Mouse (Mus musculus): ENCODE measurements at regions not wholly inside any gene's neighbourhood (a gene's known extent, or its start where the extent isn't known, plus 50 kb on each side); places are given as distances from the start of the nearest gene placed in this dataset.
"Not testable (repeated sequence)": the region's sequence is repeated elsewhere in the genome, so short reads cannot be mapped to it uniquely, and the experiment has no call there.

DNA sequence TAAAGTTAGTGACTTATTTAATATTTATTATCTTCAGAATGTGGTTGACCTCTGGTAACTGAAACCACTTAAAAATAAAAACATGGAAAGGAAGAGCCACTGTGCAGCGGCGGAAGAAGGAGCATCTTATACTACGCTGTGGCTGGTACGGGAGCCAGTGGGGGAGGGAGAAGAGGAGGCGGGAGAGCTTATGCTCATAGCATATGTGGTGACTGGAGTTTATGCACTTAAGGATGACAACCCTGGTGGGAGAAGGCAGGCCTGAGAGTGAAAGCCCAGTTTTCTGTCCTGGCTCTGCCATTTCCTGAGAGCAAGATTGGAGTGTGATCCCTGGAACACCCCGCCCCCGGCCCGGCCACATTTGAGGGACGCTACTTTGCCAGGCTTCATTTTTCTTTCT lies 145.5 kb downstream of the Tsen15 start:
- DNase-seq (ENCODE audit: low spot score), result no peak

DNA sequence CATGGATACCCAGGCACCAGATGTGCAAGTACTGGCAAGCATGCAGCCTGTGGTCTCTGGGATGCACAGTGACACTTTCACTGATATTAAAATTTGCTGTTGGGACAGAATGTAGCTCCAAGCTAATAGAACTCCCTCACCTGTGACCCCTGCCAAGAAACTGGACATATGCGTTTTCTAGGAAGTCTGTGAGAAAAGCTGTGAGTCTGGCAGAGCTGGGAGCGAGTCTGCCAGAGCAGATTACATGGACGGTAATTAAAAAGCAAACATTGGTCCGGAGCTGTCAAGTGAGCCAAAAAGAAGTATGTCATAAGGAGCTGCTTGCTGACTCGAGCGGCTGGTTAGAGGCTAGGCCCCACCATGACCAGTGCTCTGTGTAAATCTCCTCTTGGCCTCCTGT lies 147.1 kb downstream of the Tsen15 start:
- no peak for DNase-seq (ENCODE audit: low spot score)

DNA sequence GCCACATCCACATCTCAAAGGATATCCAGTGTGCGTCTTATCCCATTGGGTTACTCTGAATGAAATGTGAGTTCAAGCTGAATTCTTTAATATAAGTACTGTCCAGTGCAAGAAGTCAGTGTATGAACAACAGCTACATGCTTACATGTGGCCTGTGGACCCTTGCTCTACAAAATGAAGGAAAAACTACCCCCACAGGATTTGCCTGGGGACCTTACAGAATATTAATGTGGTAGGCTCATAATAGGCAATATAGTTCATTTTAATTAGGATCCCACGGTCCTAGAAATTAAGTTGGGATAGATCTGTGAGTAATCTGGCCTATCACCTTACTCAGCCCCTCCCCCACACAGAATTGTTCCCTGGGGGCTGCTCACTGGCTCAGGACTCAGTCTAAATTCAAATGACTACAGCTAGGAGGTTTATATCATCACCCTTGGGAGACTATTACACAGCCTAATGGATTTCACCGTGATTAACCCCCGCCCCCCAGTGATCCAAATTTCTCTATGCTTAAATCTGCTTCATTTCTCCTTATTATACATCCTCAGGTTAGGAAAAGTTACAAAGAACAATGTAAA lies 145.4 kb upstream of the 1700025G04Rik start:
- DNase-seq (ENCODE audit: low spot score), result no peak

DNA sequence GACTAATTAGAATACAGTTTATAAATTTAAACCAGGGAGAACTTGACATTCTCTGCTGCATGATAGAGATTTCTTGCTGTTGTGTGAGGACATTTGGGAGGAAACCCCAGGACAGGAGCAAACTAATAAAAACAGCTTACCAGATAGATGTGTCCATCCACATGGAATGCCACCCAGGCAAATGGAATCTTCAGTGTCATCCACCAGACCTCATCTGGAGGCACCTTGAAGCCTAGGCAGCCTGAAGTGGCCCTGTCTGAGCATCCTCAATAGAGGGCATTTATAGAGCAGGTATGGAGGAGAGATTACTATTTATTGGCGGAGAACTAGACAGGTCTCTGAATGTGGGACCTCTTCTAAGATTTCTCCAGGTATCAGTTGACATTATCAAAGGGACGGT lies 144.8 kb upstream of the 1700025G04Rik start:
- no peak for DNase-seq (ENCODE audit: low spot score)

DNA sequence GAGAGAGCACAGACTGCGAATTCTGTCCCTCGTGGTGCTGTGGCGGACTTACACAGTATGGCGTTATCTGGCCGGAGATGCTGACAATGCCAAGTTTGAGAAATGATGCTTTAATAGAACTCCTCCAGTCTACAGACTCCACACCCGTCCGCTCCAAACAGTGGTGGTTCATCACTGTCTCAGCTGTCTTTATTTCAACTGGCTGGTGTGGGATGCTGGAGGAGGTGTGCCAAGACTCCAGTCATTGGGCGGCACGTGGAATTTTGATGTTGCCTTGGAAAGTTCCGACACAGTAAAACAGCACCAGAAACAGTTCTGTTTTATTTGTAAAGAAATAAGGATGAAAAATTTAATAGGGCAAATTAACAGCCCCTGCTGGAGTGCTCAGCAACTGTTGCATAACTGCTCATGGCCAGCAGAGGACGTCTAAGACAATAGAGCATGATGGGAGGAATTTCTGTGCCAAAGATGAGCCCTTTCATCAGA lies 141.8 kb upstream of the 1700025G04Rik start:
- no peak for DNase-seq (ENCODE audit: low spot score)

DNA sequence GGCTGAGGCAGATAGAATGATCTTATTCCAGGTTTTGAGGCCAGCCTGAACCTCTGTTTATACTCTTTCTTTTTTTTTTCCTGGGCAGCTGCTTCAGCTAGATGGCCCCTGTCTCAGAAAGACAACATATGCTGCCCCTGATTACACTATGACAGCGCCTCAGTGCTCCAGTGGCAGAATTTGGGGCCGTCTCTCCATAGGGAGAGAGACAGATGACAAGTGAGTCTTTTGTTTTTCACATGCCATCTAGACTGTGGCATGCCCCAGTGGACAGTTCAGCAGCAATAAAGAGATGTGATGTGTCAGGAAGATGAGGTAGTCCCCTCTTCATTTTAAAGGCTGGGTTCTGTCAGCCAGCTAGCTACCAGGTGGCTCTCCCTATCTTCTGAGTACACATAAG lies 139.8 kb upstream of the 1700025G04Rik start:
- DNase-seq (ENCODE audit: low spot score), result no peak

DNA sequence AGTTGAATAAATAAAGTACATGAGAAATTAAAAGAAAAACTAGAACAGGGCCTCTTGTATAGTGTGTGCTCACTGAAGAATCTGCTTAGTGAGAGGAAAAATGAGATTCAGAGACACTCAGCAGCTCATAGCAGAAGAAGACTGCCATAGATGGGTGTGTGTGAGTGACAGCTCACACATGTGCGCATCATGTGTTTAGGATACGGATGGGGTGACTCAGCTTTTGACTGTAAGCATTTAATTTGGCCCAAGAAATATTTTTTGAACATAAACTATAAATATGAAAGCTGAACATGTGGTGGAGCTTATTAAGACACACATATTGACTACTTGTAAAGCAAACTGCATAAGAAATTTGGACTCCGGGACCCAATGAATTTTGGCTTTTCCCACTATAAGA lies 136.1 kb upstream of the 1700025G04Rik start:
- DNase-seq (ENCODE audit: low spot score), result no peak

DNA sequence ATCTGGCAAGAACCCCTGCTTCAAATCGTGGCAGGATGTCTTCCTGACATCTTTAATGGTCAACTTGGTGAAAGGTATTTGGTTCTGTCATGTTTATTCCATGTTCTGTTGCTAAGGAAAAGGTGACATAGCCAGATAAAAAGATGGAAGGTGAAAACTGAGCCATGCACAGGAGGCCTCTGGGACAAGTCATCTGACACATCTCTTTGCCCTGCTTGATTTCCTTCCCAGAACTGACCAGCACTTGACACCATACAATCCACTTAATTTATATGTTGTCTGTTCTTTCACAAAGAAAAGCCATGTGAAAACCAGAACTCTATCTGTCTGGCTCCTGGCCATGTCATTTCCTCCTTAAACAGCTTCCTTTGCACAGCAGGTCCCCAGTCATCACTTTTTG lies 133.7 kb upstream of the 1700025G04Rik start:
- no peak for DNase-seq (ENCODE audit: low spot score)

DNA sequence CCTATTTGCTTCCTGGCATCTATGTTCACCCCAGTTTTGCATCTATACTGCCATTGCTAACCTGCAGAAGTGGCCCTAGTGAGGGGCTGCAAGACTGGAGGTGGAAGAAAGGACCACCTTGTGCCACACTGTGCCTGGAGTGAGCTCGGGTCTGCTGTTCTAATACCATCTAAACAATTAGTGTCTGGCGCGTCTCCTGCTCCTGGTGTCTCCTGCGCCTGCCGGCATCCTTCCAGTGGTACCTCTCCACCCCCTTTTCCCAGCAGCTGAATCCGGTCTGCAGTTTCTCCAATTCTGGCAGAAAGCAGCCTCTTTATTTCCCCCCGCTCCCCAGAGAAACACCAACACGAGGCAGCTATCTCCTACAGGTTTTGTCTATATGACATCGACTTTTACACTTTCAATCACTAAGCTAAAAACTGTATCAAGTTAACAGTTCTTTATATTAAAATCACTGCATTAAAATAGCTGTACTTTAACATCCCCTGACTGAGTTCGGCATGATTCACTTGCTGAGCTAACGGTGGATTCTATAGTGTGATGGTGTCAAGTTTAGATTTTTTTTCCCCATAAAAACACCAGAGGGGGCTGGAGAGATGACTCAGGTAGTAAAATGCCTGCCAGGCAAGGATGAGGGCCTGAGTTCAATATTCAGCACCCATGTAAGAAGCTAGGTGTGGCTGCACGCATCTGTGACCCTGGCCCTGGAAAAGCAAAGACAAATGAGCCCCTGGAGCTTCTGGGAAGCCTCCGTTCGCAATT lies 131.1 kb upstream of the 1700025G04Rik start:
- DNase-seq (ENCODE audit: low spot score), result no peak

DNA sequence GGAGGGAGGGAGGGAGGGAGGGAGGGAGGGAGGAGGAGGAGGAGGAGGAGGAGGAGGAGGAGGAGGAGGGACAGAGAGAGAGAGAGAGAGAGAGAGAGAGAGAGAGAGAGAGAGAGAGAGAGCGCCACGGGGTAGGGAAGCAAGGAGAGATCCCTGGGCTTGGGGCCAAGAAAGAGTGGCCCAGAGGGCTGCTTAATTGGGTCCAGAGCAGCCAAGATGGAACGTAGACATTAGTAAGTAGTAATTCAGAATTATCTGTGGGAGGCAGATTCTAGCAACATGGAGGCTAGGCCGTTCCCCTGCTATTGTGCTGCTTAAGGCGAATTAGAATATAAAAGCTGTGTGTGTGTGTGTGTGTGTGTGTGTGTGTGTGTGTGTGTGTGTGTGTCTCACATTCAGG lies 129.8 kb upstream of the 1700025G04Rik start:
- DNase-seq (ENCODE audit: low spot score), result not testable (repeated sequence)

DNA sequence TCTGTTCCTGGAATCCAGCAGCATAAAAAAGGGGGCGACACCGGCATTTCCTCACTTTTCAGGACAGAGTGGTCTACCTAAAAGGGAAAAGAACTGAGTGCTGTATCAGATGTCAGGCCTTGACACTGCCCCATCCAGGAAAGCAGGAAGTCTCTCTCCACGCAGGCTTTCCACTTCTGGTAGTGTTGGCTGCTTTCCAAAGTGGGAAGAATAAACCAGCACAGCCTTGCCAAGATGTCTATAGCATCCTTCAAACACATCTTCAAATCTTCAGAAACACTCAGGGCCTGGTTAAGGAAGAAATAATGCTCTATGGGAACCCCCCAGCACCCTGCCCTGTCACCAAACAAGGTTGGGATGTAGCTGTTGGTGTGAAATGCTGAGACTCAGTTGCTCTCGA lies 127.5 kb upstream of the 1700025G04Rik start:
- DNase-seq (ENCODE audit: low spot score), result no peak

DNA sequence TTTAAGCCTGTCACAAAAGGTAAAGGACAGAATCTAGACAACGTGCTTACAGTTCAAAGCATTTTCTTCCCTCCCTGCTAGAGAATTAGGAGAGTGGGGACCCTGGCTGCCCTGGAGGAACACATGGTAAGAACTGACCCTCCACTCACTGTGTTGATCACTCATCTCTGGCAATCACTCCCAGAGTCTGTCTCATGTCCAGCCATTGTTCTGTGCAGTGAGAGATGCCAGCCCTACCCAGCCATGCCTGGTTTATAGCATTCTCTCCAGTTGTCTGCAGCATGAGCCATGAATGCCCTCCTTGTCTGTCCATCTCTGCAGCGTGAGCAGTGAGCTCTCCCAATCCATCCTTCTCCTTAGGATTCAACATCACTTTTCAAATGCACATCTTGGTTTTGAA lies 124.5 kb upstream of the 1700025G04Rik start:
- DNase-seq (ENCODE audit: low spot score), result no peak

DNA sequence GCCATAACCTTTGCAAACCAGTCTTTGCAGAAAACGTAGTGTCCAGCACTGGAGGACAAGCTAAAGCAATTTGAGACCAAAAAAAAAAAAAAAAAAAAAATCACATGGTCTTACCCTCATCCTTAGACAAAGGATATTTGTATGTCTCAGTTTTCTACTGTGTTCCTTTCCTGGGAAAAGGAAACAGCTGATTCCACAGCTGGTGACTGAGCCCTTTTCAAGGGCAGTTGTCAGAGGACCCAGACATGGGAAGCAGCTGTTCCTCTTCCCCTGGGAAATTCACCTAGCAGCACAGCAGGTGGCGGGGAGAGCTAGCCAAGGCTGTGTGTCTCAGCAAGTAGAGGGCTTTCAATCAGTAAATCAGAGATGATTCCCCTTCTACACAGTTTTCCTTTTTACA lies 113.3 kb upstream of the 1700025G04Rik start:
- DNase-seq (ENCODE audit: low spot score), result no peak

DNA sequence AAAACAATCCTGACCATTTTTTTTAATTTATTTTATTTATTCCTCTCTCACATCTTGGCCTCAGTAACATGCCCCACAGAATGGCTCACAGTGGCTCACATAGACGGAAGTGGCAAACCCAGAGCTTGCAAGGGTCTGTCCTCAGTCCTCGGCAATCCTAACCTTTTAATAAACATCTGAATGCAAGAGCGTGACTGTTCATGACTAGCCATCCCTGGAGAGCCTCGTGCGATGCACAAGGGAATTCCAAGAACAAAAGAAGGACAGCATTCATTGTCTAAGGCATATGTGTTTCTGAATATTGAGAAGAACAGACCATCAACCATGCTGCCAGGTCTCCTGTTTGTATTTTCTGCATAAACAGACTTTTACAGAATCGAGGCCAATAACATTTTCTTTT lies 98.8 kb upstream of the 1700025G04Rik start:
- no peak for DNase-seq (ENCODE audit: low spot score)

DNA sequence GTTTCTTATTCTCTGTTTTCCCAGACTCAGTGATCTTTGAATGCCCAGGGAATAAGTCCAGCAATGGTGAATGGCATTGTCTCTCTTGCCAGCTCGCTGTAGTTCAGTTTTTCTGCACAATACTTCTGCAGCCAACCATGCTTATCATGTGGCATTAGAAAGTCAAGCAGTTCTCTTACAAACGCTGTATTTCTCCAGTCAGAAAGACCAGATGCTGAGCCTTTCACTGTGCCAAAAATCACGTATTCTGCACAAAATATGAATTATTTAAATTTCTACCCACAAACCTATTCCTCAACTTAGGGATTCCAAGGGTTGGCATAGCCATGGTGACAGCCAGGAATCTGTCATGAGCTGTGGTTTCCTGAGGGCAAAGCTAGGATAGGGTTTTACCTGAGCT lies 95.0 kb upstream of the 1700025G04Rik start:
- DNase-seq (ENCODE audit: low spot score), result no peak

DNA sequence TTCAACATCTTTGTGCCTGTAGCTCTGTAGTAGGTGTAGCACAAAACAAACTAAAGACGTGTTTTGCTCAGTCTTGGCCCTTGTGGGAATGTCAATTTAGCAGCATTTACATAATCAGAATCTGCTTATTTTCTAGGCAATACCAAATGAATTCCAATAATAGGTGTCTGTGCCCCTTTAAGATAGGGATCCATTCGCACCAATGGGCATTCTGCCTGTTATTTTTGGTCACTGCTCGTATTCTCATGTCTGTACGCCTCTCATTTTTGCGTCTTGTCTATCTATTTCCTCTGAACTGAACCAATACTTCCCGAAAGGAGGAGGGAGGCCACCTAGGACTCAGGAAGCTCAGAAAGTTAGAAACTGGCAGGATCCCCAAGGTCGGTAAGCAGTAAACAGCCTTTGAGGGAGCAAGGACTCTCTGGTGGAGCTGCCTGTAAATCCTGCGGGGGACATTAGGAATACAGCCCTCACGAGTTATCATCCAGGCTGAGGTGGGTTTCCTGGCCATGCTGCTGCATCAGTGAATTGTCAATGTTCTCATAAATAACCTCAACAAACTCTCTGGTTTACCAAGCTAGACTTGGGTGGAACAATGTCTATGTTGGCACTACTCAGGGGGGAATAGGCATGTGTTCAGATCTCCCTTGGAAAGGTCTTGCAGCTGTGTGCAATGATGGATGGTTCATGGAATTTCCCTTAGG lies 86.5 kb upstream of the 1700025G04Rik start:
- DNase-seq (ENCODE audit: low spot score), result peak; percentile 17

DNA sequence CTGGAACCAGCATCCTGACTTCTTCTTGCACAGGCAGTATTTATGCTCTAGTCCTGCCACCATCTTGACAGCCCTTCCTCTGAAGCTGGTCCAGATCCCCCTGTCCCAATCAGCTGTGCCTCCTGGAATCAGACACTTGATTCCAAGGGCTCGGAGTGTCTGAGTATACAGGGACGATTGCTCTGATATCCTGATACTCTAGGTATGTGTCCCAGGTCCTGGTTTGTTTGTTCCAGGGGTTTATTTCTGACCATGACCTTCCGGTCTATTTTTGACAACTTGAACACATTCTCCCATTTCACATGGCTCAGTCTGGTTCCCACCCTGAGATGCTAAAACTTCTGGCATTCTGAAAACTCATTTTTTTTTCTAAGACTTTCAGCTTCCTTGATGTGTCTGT lies 85.8 kb upstream of the 1700025G04Rik start:
- no peak for DNase-seq (ENCODE audit: low spot score)

DNA sequence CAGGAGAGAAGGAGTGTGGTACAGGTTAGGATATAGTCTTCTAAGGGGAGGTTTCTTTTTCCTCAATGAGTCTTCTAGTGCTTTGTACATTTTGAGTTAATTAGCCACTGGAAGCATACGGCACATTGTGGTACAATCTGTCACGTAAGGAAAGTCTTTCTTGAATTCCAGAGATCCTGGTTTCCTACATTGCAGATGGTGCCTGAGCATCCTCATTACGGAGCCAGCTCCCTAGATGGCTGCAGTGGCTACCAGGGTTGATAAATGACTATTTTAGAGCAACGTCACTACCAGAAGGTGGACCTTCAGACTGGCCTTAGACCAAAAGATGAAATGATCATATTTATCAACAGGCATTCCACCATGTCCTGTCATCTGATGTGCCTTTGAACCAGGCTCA lies 84.5 kb upstream of the 1700025G04Rik start:
- no peak for DNase-seq (ENCODE audit: low spot score)

DNA sequence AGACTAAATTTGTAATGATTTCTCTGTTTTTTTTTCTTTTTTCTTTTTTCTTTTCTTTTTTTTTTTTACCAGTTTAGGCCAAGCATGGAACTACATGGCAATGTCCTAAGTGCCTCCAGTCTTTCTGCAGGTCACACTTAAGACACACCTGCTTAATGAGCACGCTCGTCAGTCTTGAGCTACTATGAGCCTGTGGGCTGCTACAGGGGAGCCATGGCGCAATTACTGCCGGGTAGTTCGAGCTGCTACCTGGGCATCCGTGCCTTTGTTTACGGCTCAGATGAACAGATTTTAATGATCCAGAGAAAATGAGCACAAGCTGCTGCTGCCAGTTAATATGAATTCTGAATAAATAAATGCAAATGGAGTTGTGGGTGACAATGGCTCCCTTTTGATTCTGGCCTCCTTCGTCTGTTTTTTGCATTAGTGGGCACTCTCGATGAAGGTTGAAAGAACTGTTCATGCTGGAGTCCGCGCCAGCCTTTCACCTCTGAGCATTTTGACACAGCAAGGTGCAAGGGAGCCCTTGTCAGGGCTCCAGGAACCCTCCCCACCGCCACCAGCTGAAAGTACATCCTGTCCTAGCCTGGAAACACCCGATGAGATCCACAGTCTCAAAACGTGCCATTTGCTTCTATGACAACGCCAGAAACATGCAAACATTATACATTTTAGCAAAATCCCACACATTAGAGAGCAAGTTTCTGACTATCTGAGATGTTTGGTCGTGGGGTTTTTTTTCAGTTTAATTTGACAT lies 81.3 kb upstream of the 1700025G04Rik start:
- no peak for DNase-seq (ENCODE audit: low spot score)

DNA sequence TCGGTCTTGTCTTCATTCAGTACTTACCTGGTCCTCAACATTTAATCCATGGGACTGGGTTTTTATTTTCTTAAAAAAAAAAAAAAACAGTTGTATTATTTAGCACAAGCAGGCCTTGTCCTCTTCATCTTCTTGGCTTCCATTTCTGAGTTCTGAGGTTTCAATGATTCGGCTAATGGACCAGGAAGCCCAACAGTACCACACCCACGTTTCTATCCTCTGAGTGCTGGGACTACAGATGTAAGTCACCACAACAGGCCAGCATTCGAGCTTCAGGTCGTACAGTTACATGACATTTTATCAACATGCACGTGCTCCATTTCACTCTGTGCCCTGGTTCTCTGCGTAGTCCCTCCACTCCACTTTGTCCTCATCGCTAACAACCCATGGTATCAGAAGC lies 80.7 kb upstream of the 1700025G04Rik start:
- DNase-seq (ENCODE audit: low spot score), result no peak

DNA sequence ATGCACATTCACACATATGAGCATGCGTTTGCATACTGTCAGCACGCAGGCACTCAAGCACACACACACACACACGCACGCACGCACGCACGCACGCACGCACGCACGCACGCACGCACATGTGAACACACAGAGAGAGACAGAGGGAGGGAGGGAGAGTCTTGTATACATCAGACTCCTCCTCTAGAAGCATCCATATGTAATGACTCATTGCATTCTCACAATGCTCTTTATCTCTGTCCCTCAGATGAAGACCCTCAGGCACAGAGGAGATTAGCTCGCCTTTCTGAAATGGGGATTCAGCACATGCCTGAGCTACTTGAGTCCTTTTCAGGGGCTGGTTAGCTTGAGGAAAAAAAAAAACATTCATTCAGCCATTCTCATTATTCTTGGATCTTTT lies 79.6 kb upstream of the 1700025G04Rik start:
- DNase-seq (ENCODE audit: low spot score), result no peak

DNA sequence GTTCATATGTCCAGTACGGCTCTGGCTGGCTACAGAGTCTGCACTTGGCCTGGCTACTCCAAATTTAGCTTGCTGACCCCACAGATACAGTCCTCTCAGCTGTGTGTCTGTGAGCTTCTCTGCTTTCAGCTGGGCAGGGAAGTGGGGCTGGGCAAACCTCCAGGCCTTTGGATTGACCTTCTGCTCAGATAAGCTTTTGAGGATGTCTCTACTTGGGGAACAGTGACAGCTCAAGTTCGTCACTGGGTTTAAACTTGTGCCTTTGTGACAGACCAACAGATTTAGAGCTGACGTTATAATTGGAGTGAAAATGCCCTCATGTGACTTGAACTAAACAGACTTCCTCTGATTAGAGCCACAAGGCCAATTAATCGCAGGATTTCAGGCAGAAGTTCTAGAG lies 78.4 kb upstream of the 1700025G04Rik start:
- DNase-seq (ENCODE audit: low spot score), result no peak

DNA sequence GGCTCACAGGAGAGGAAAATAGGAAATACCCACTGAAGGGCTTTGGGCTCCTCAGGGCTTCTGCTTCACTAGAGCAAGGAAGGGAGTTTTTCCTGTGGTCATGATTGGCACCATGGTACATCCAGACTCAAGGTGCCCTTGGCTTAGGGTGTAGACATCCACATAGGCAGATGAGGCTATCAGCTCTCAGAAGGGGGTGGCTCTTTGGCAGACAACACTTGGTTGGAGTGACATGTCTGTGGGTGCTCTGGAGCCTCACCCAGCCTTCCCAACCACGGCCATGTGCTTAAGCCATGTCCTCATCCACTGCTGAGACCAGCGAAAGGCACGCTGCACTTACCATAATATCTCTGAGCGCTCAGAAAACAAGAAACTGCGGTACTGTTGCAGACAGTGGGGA lies 77.8 kb upstream of the 1700025G04Rik start:
- no peak for DNase-seq (ENCODE audit: low spot score)
